Comparison of ENCODE assay signal across 10 mouse cellular contexts in genomic region chr1:170839685-170840084, GRCm38 (mm10).
DNase-seq lines count a peak whose midpoint lies in the region.
"Had no signal": no experiment of that assay in that cellular context is flagged by ENCODE, and none has a peak within 500 bp of the region (broad histone marks: within the 10 kb centered on the region; RNA-seq: fewer than 3 reads in every experiment).

No protein-coding gene starts in this region.

- DNase-seq in cerebellum, adult 9-10 months: peak; percentile 48
- DNase-seq in cerebellum, postnatal 4 days (ENCODE audit: low spot score in 2 of 2): no peak
- DNase-seq in kidney, adult 9 months: peak; percentile 44
- DNase-seq in kidney, postnatal 10 days: no peak
- DNase-seq in 416B (ENCODE audit: low read depth): peak; percentile 82
- peak; percentile 8 for DNase-seq in forelimb bud, embryonic 11.5 days (ENCODE audit: low read depth, low spot score)
- no peak for DNase-seq in right cerebral cortex, postnatal 14 days
- no peak for DNase-seq in right cerebral cortex, postnatal 36 days (ENCODE audit: low spot score in 2 of 2)
- DNase-seq: adrenal gland, postnatal 25 days; B cell, adult 2 months had no signal

Comparison
In these comparisons a context has a peak if more than half of its experiments do, and no peak if none do; other contexts are left out.
1. DNase-seq: peak in cerebellum, adult 9-10 months (single experiment), kidney, adult 9 months (single experiment), 416B (single experiment) and forelimb bud, embryonic 11.5 days (single experiment); none in cerebellum, postnatal 4 days (0 of 2), kidney, postnatal 10 days (single experiment), right cerebral cortex, postnatal 14 days (single experiment) and right cerebral cortex, postnatal 36 days (0 of 2).